Mouse (Mus musculus) midbrain, embryonic 13.5 days (tissue): ENCODE measurements at regions not wholly inside any gene's neighbourhood (a gene's known extent, or its start where the extent isn't known, plus 50 kb on each side); places are given as distances from the start of the nearest gene placed in this dataset.

ENCODE experiments used
- ATAC-seq: fragments of 200-750 bp; cut with Nextera tagmentation; 2 replicates; pipeline ENCODE4 v1.8.0; 2017; ENCODE audit warnings: mild to moderate bottlenecking, moderate TSS enrichment, moderate library complexity
- H3K27ac ChIP-seq: fragments of 300-500 bp; sonication (generic); 2 replicates; pipeline ENCODE4 v1.5.1; 2015; ENCODE audit warnings: inconsistent platforms, mild to moderate bottlenecking, moderate library complexity
- H3K27me3 ChIP-seq: fragments of 300-500 bp; sonication (generic); 2 replicates; pipeline ENCODE4 v1.6.1; 2015; ENCODE audit warnings: mild to moderate bottlenecking, inconsistent platforms
- H3K36me3 ChIP-seq: fragments of 300-500 bp; sonication (generic); 2 replicates; pipeline ENCODE4 v1.6.1; 2015; ENCODE audit warnings: mild to moderate bottlenecking, inconsistent platforms
- H3K4me1 ChIP-seq: fragments of 300-500 bp; sonication (generic); replicated peaks from 2 replicates; pipeline ENCODE4 v1.6.1; 2015; ENCODE audit warnings: inconsistent platforms
- H3K4me2 ChIP-seq: fragments of 300-500 bp; sonication (generic); replicated peaks from 2 replicates; pipeline ENCODE4 v1.6.1; 2015; ENCODE audit warnings: moderate library complexity, mild to moderate bottlenecking, inconsistent platforms
- H3K4me3 ChIP-seq: fragments of 300-500 bp; sonication (generic); replicated peaks from 2 replicates; pipeline ENCODE4 v1.5.1; 2015; ENCODE audit warnings: mild to moderate bottlenecking, inconsistent platforms
- H3K9ac ChIP-seq: fragments of 300-500 bp; sonication (generic); replicated peaks from 2 replicates; pipeline ENCODE4 v1.6.1; 2015; ENCODE audit warnings: mild to moderate bottlenecking, inconsistent platforms
- H3K9me3 ChIP-seq: fragments of 300-500 bp; sonication (generic); 2 replicates; pipeline ENCODE4 v1.6.1; 2016; ENCODE audit warnings: mild to moderate bottlenecking, inconsistent platforms
- WGBS: fragments of 180-500 bp; shearing (Covaris S2); methylation state at CpG from one replicate; pipeline ENCODE4 v1.1.7; 2015; 5-methylcytosine and 5-hydroxymethylcytosine counted together

DNA sequence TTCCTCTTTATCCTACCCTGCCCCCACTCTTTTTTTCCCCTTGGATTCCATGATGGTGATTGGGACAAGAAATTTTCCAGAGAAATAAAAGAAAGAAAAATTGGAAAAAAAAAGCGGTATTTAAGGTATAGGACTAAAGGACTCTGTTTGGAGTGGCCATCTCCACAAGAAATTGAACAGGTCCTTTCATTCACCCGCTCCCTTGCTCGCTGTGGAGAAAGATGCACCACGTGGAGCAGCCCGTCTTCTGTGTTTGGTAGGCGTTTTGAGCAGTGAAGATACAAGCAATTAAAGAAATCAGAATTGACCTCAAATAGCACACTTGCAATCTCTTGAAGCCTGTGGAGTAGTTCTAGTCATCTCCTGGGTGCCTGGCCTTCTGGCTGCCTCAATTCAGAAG lies 126.3 kb upstream of the Atp11c start:
- Histone ChIP-seq H3K9ac (no peak overlapping the region), H3K27me3 (no peaks in the 10 kb centered on the region), H3K27ac (0 out of 2 replicates have a peak overlapping the region, but pooled peaks have one; percentile 19), H3K36me3 (no peaks in the 10 kb centered on the region), H3K9me3 (no peaks in the 10 kb centered on the region), H3K4me2 (peak overlapping the region; percentile 49), H3K4me3 (no peak overlapping the region), H3K4me1 (peaks cover 17% of the 10 kb centered on the region)
- 41% methylated on average over 6 of the region's 6 CpGs for WGBS
- no peak for ATAC-seq

GRCm38 (mm10) chrX:60718156-60718769 lies 125.8 kb upstream of the Atp11c start:
- no peak overlapping the region; the same call in 1 of the 2 replicates for H3K9ac ChIP-seq
- H3K27ac ChIP-seq, result no peak overlapping the region
- peak overlapping the region; percentile 24 for H3K4me3 ChIP-seq
- H3K36me3 ChIP-seq, result no peaks in the 10 kb centered on the region
- no peaks in the 10 kb centered on the region for H3K27me3 ChIP-seq
- H3K4me2 ChIP-seq, result peak overlapping the region; percentile 49
- peaks cover 17% of the 10 kb centered on the region for H3K4me1 ChIP-seq
- peak; percentile 40 for ATAC-seq
- WGBS, result 27% methylated on average over 11 of the region's 11 CpGs
- H3K9me3 ChIP-seq, result no peaks in the 10 kb centered on the region

GRCm38 (mm10) chrX:60681036-60681706 lies 88.7 kb upstream of the Atp11c start:
- no peak for ATAC-seq
- H3K4me3 ChIP-seq, result no peak overlapping the region
- H3K27me3 ChIP-seq, result no peaks in the 10 kb centered on the region
- H3K4me2 ChIP-seq, result no peak overlapping the region
- no peaks in the 10 kb centered on the region for H3K9me3 ChIP-seq
- H3K36me3 ChIP-seq, result no peaks in the 10 kb centered on the region
- no peak overlapping the region for H3K27ac ChIP-seq
- WGBS, result 64% methylated on average over 7 of the region's 7 CpGs
- no peaks in the 10 kb centered on the region for H3K4me1 ChIP-seq
- no peak overlapping the region for H3K9ac ChIP-seq

GRCm38 (mm10) chrX:60644726-60645318 lies 52.3 kb upstream of the Atp11c start:
- Histone ChIP-seq H3K4me3 (no peak overlapping the region), H3K27ac (no peak overlapping the region), H3K9me3 (no peaks in the 10 kb centered on the region), H3K36me3 (no peaks in the 10 kb centered on the region), H3K9ac (no peak overlapping the region), H3K4me2 (no peak overlapping the region), H3K27me3 (no peaks in the 10 kb centered on the region), H3K4me1 (no peaks in the 10 kb centered on the region)
- WGBS, result 39% methylated on average over 10 of the region's 10 CpGs
- no peak; the same call in 1 of the 2 replicates for ATAC-seq
